Mouse (Mus musculus) myocyte (in vitro differentiated cells): ENCODE measurements around the gene Cbarp. TPM values are rescaled to one million over a fixed set of nuclear protein-coding genes. Genes with fewer than 3 reads are reported as not detected.

Source experiments
- H3K27me3 ChIP-seq: one replicate; pipeline ENCODE4 v1.6.1; 2011; ENCODE audit not compliant: control insufficient read depth, insufficient read depth, insufficient read length
- H3K36me3 ChIP-seq: one replicate; pipeline ENCODE4 v1.6.1; 2011; ENCODE audit not compliant: control insufficient read depth, insufficient read depth
- H3K4me2 ChIP-seq: one replicate; pipeline ENCODE4 v1.6.1; 2011; ENCODE audit warnings: low read depth, control low read depth
- H3K4me3 ChIP-seq: one replicate; pipeline ENCODE4 v1.5.1; 2011; ENCODE audit warnings: mild to moderate bottlenecking, control low read depth, moderate library complexity
- H3K79me2 ChIP-seq: one replicate; pipeline ENCODE4 v1.6.1; 2011; ENCODE audit not compliant: control insufficient read depth, insufficient read depth
- H3ac ChIP-seq: one replicate; pipeline ENCODE4 v1.6.1; 2011; ENCODE audit not compliant: control insufficient read depth, insufficient read length
- CEBPB ChIP-seq: IDR thresholded peaks from 2 replicates; pipeline ENCODE4 v1.6.1; 2011; ENCODE audit warnings: mild to moderate bottlenecking, moderate library complexity; ENCODE audit not compliant: poor library complexity, insufficient read depth, severe bottlenecking
- E2F4 ChIP-seq: IDR thresholded peaks from one replicate; pipeline ENCODE4 v1.6.1; 2011; ENCODE audit warnings: mild to moderate bottlenecking, control low read depth, moderate library complexity; ENCODE audit not compliant: insufficient read depth
- MAX ChIP-seq: IDR thresholded peaks from one replicate; pipeline ENCODE4 v1.6.1; 2011; ENCODE audit warnings: low read depth, mild to moderate bottlenecking, control low read depth
- MYOD1 ChIP-seq, 3 experiments: IDR thresholded peaks; one replicate each; pipeline ENCODE4 v1.6.1; 2011; ENCODE audit warnings: control low read depth in 2 of 3, low read depth in 2 of 3, mild to moderate bottlenecking in 2 of 3, moderate library complexity in 1 of 3; ENCODE audit not compliant: insufficient read length in 2 of 3, control insufficient read depth in 1 of 3
- MYOG ChIP-seq, 3 experiments: IDR thresholded peaks; one replicate each; pipeline ENCODE4 v1.6.1; 2011; ENCODE audit warnings: control low read depth in 2 of 3, low read depth in 2 of 3, mild to moderate bottlenecking in 2 of 3; ENCODE audit not compliant: insufficient read length in 2 of 3, control insufficient read depth in 1 of 3, insufficient read depth in 1 of 3
- POLR2A ChIP-seq: IDR thresholded peaks from one replicate; pipeline ENCODE4 v1.6.1; 2011; ENCODE audit warnings: low read depth, mild to moderate bottlenecking, control low read depth, moderate library complexity; ENCODE audit not compliant: insufficient read length
- POLR2AphosphoS2 ChIP-seq: IDR thresholded peaks from one replicate; pipeline ENCODE4 v1.6.1; 2011; ENCODE audit warnings: low read depth, control low read depth; ENCODE audit not compliant: insufficient read length
- REST ChIP-seq: IDR thresholded peaks from one replicate; pipeline ENCODE4 v1.6.1; 2011; ENCODE audit warnings: mild to moderate bottlenecking, control low read depth, moderate library complexity; ENCODE audit not compliant: insufficient read depth, insufficient read length
- SRF ChIP-seq: IDR thresholded peaks from one replicate; pipeline ENCODE4 v1.6.1; 2011; ENCODE audit warnings: low read depth; ENCODE audit not compliant: control insufficient read depth, insufficient read length
- TCF12 ChIP-seq: IDR thresholded peaks from one replicate; pipeline ENCODE4 v1.6.1; 2011; ENCODE audit warnings: mild to moderate bottlenecking, control low read depth; ENCODE audit not compliant: poor library complexity, insufficient read depth, severe bottlenecking
- TCF3 ChIP-seq: IDR thresholded peaks from one replicate; pipeline ENCODE4 v1.6.1; 2011; ENCODE audit warnings: low read depth, control low read depth; ENCODE audit not compliant: insufficient read length
- USF1 ChIP-seq: IDR thresholded peaks from one replicate; pipeline ENCODE4 v1.6.1; 2011; ENCODE audit warnings: low read depth, mild to moderate bottlenecking, control low read depth, moderate library complexity
- polyA plus RNA-seq: library from polyadenylated mRNA; unstranded; fragments of >200 nt; fragmentation: generic; extraction: Trizol; gene quantifications from one replicate; pipeline ENCODE4 v1.2.1, GENCODE M21; 2012; ENCODE audit warnings: missing spikeins

Gene Cbarp
- polyA plus RNA-seq, 1 experiment, result 10.0 TPM

- H3K36me3 ChIP-seq, result peaks cover 32% of the 10 kb centered on the region
- H3K4me3 ChIP-seq, result peak overlapping the region; percentile 100
- peaks cover 58% of the 10 kb centered on the region for H3K79me2 ChIP-seq
- H3K4me2 ChIP-seq, result peak overlapping the region; percentile 27
- peak in 2 of 3 experiments; percentile 17 to 19 for TF ChIP-seq MYOD1 (IDR thresholded peaks at IDR 0.05; ENCODE audit: control insufficient read depth in 1 of 3, insufficient read length in 2 of 3, low read depth in 2 of 3)
- TF ChIP-seq SRF, result peak; percentile 42
- peak in 2 of 3 experiments; percentile 15 to 18 for TF ChIP-seq MYOG (IDR thresholded peaks at IDR 0.05; ENCODE audit: control insufficient read depth in 1 of 3, insufficient read depth in 1 of 3, insufficient read length in 2 of 3, low read depth in 2 of 3)
- TF ChIP-seq E2F4, result peak; percentile 44
- TF ChIP-seq REST, result no peak
- no peak for TF ChIP-seq USF1
- TF ChIP-seq POLR2AphosphoS2, result peak; percentile 32
- TF ChIP-seq POLR2A, result peak; percentile 44
- H3ac ChIP-seq, result peak overlapping the region; percentile 69
- no peaks in the 10 kb centered on the region for H3K27me3 ChIP-seq
Observed at GRCm38 (mm10) chr10:80148610-80149290, 8.1 kb upstream of the Cbarp start.

- no peaks in the 10 kb centered on the region for H3K27me3 ChIP-seq
- H3K4me2 ChIP-seq, result peak within 1 kb of the TSS; percentile 54
- TF ChIP-seq TCF3, result no peak
- no peak for TF ChIP-seq REST
- TF ChIP-seq SRF, result no peak
- peak in 2 of 3 experiments; percentile 56 to 93 for TF ChIP-seq MYOD1 (IDR thresholded peaks at IDR 0.05; ENCODE audit: control insufficient read depth in 1 of 3, insufficient read length in 2 of 3, low read depth in 2 of 3)
- TF ChIP-seq E2F4, result no peak
- TF ChIP-seq POLR2A, result peak; percentile 99
- TF ChIP-seq MYOG (IDR thresholded peaks at IDR 0.05; ENCODE audit: control insufficient read depth in 1 of 3, insufficient read depth in 1 of 3, insufficient read length in 2 of 3, low read depth in 2 of 3), result peak in 2 of 3 experiments; percentile 8 to 85
- TF ChIP-seq POLR2AphosphoS2, result peak; percentile 95
- peaks cover 32% of the 10 kb centered on the region for H3K36me3 ChIP-seq
- H3K79me2 ChIP-seq, result peaks cover 58% of the 10 kb centered on the region
- peak within 1 kb of the TSS; percentile 100 for H3K4me3 ChIP-seq
- H3ac ChIP-seq, result peak within 1 kb of the TSS; percentile 69
Observed at GRCm38 (mm10) chr10:80147719-80148601, 7.3 kb upstream of the Cbarp start, which contains the start of gene Midn. Gene Midn, plus strand, starts transcription at chr10:80148272.

- no peak for TF ChIP-seq TCF3
- Histone ChIP-seq H3K36me3 (peaks cover 28% of the 10 kb centered on the region), H3K79me2 (peaks cover 58% of the 10 kb centered on the region), H3ac (no peak overlapping the region), H3K27me3 (no peaks in the 10 kb centered on the region), H3K4me3 (peak overlapping the region; percentile 100), H3K4me2 (peak overlapping the region; percentile 54)
Observed at GRCm38 (mm10) chr10:80147146-80147718, 6.6 kb upstream of the Cbarp start.

GRCm38 (mm10) chr10:80146568-80147011 is 6.0 kb upstream of the Cbarp start:
- peaks cover 26% of the 10 kb centered on the region for H3K36me3 ChIP-seq
- H3K4me3 ChIP-seq, result no peak overlapping the region
- peaks cover 52% of the 10 kb centered on the region for H3K79me2 ChIP-seq
- no peaks in the 10 kb centered on the region for H3K27me3 ChIP-seq
- no peak overlapping the region for H3ac ChIP-seq
- TF ChIP-seq E2F4 (no peak), POLR2AphosphoS2 (peak; percentile 32)
- H3K4me2 ChIP-seq, result peak overlapping the region; percentile 54

GRCm38 (mm10) chr10:80145896-80146295 is 5.3 kb upstream of the Cbarp start:
- Histone ChIP-seq H3K27me3 (no peaks in the 10 kb centered on the region), H3K4me3 (peak overlapping the region; percentile 2), H3K4me2 (peak overlapping the region; percentile 54), H3K79me2 (peaks cover 45% of the 10 kb centered on the region), H3K36me3 (peaks cover 19% of the 10 kb centered on the region), H3ac (no peak overlapping the region)
- TF ChIP-seq E2F4, result no peak
- peak; percentile 88 for TF ChIP-seq POLR2AphosphoS2
- no peak for TF ChIP-seq CEBPB
- TF ChIP-seq MAX, result no peak
- TF ChIP-seq TCF3, result no peak
- TF ChIP-seq SRF, result no peak
- TF ChIP-seq USF1, result no peak
- no peak for TF ChIP-seq TCF12
- peak; percentile 32 for TF ChIP-seq POLR2A
- TF ChIP-seq REST, result no peak
- peak in 2 of 3 experiments; percentile 83 to 95 for TF ChIP-seq MYOG (IDR thresholded peaks at IDR 0.05; ENCODE audit: control insufficient read depth in 1 of 3, insufficient read depth in 1 of 3, insufficient read length in 2 of 3, low read depth in 2 of 3)
- peak in 2 of 3 experiments; percentile 19 to 86 for TF ChIP-seq MYOD1 (IDR thresholded peaks at IDR 0.05; ENCODE audit: control insufficient read depth in 1 of 3, insufficient read length in 2 of 3, low read depth in 2 of 3)
